Mouse (Mus musculus) lung, embryonic 15.5 days (tissue): ENCODE measurements around the gene Rhot1. TPM values are rescaled to one million over a fixed set of nuclear protein-coding genes. Genes with fewer than 3 reads are reported as not detected.
A peak's percentile ranks its signal among the peaks of the same experiment; 100 is the strongest.

Source experiments
- ATAC-seq: fragments of 200-750 bp; cut with Nextera tagmentation; 2 replicates; pipeline ENCODE4 v1.8.0; 2017; ENCODE audit warnings: moderate number of reproducible peaks, borderline replicate concordance; ENCODE audit not compliant: low FRiP score, low TSS enrichment; ENCODE audit errors: extremely low read depth
- H3K27ac ChIP-seq: fragments of 300-500 bp; sonication (generic); 2 replicates; pipeline ENCODE4 v1.5.1; 2015; ENCODE audit warnings: moderate library complexity, mild to moderate bottlenecking, inconsistent platforms
- H3K27me3 ChIP-seq: fragments of 300-500 bp; sonication (generic); 2 replicates; pipeline ENCODE4 v1.6.1; 2015; ENCODE audit warnings: inconsistent platforms
- H3K36me3 ChIP-seq: fragments of 300-500 bp; sonication (generic); 2 replicates; pipeline ENCODE4 v1.6.1; 2015; ENCODE audit warnings: inconsistent platforms
- H3K4me1 ChIP-seq: fragments of 300-500 bp; sonication (generic); 2 replicates; pipeline ENCODE4 v1.6.1; 2015; ENCODE audit warnings: inconsistent platforms
- H3K4me2 ChIP-seq: fragments of 300-500 bp; sonication (generic); 2 replicates; pipeline ENCODE4 v1.6.1; 2015; ENCODE audit warnings: inconsistent platforms, mild to moderate bottlenecking, moderate library complexity
- H3K4me3 ChIP-seq: fragments of 300-500 bp; sonication (generic); 2 replicates; pipeline ENCODE4 v1.5.1; 2015; ENCODE audit warnings: mild to moderate bottlenecking, inconsistent platforms
- H3K9ac ChIP-seq: fragments of 300-500 bp; sonication (generic); 2 replicates; pipeline ENCODE4 v1.6.1; 2015; ENCODE audit warnings: inconsistent platforms
- H3K9me3 ChIP-seq: fragments of 300-500 bp; sonication (generic); 2 replicates; pipeline ENCODE4 v1.6.1; 2016; ENCODE audit warnings: inconsistent platforms
- WGBS: fragments of 180-500 bp; shearing (Covaris S2); methylation state at CpG from one replicate; pipeline ENCODE4 v1.1.7; 2015; 5-methylcytosine and 5-hydroxymethylcytosine counted together
- polyA plus RNA-seq: library from polyadenylated mRNA; unstranded; fragments of >200 nt; fragmentation: Nextera tagmentation; extraction: Ambion mirVana; gene quantifications from 2 replicates; pipeline ENCODE4 v1.2.1, GENCODE M21; 2015

Rhot1 gene
- polyA plus RNA-seq, 1 experiment from 2014 or later = 51.6 TPM

- peaks cover 25% of the 10 kb centered on the region for H3K4me1 ChIP-seq
- H3K9me3 ChIP-seq = no peaks in the 10 kb centered on the region
- WGBS = 17% methylated on average over 9 of the region's 9 CpGs
- H3K9ac ChIP-seq = no peak overlapping the region
- no peak overlapping the region for H3K4me2 ChIP-seq
- H3K4me3 ChIP-seq = no peak overlapping the region
- peaks cover 32% of the 10 kb centered on the region for H3K27me3 ChIP-seq
- no peak for ATAC-seq
- no peak overlapping the region for H3K27ac ChIP-seq
- H3K36me3 ChIP-seq = no peaks in the 10 kb centered on the region
Measured at GRCm38 (mm10) chr11:80295066-80295465, 86.2 kb downstream of the Rhot1 start.

GRCm38 (mm10) chr11:80295785-80296184 is 87.0 kb downstream of the Rhot1 start:
- no peaks in the 10 kb centered on the region for H3K9me3 ChIP-seq
- H3K4me2 ChIP-seq = no peak overlapping the region
- H3K4me3 ChIP-seq = no peak overlapping the region
- H3K27ac ChIP-seq = no peak overlapping the region
- no peaks in the 10 kb centered on the region for H3K36me3 ChIP-seq
- peaks cover 39% of the 10 kb centered on the region for H3K27me3 ChIP-seq
- WGBS = 17% methylated on average over 14 of the region's 14 CpGs
- peaks cover 26% of the 10 kb centered on the region for H3K4me1 ChIP-seq
- ATAC-seq = no peak
- H3K9ac ChIP-seq = no peak overlapping the region

- no peak overlapping the region for H3K4me3 ChIP-seq
- no peak for ATAC-seq
- H3K27ac ChIP-seq = no peak overlapping the region
- peaks cover 61% of the 10 kb centered on the region for H3K27me3 ChIP-seq
- H3K36me3 ChIP-seq = no peaks in the 10 kb centered on the region
- no peak overlapping the region for H3K9ac ChIP-seq
- H3K9me3 ChIP-seq = no peaks in the 10 kb centered on the region
- peak overlapping the region; percentile 99 for H3K4me2 ChIP-seq
- WGBS = 6% methylated on average over 12 of the region's 12 CpGs
- peaks cover 40% of the 10 kb centered on the region for H3K4me1 ChIP-seq
Measured at GRCm38 (mm10) chr11:80299513-80300235, 90.9 kb downstream of the Rhot1 start.

- peaks cover 32% of the 10 kb centered on the region for H3K4me1 ChIP-seq
- peak within 1 kb of the TSS; percentile 42 for H3K9ac ChIP-seq
- no peak within 1 kb of the TSS for H3K27ac ChIP-seq
- WGBS = 0% methylated on average over 58 of the region's 81 CpGs
- peaks cover 52% of the 10 kb centered on the region for H3K27me3 ChIP-seq
- peak within 1 kb of the TSS; percentile 99 for H3K4me2 ChIP-seq
- no peaks in the 10 kb centered on the region for H3K9me3 ChIP-seq
- H3K36me3 ChIP-seq = no peaks in the 10 kb centered on the region
- peak within 1 kb of the TSS; percentile 57 for H3K4me3 ChIP-seq
- peak; percentile 74 for ATAC-seq
Measured at GRCm38 (mm10) chr11:80300551-80301315, 91.9 kb downstream of the Rhot1 start, which contains the start of gene Rhbdl3. TSS of gene Rhbdl3 (plus strand) at chr11:80300912.

- peak overlapping the region; percentile 99 for H3K4me2 ChIP-seq
- peaks cover 30% of the 10 kb centered on the region for H3K4me1 ChIP-seq
- no peaks in the 10 kb centered on the region for H3K9me3 ChIP-seq
- WGBS = under 1% methylated on average over 51 of the region's 53 CpGs
- no peaks in the 10 kb centered on the region for H3K36me3 ChIP-seq
- H3K4me3 ChIP-seq = peak overlapping the region; percentile 57
- no peak overlapping the region for H3K27ac ChIP-seq
- ATAC-seq = peak; percentile 50
- H3K9ac ChIP-seq = peak overlapping the region; percentile 42
- H3K27me3 ChIP-seq = peaks cover 45% of the 10 kb centered on the region
Measured at GRCm38 (mm10) chr11:80301316-80302045, 92.7 kb downstream of the Rhot1 start.

GRCm38 (mm10) chr11:80302046-80302390 is 93.2 kb downstream of the Rhot1 start:
- Histone ChIP-seq H3K36me3 (no peaks in the 10 kb centered on the region), H3K27me3 (peaks cover 44% of the 10 kb centered on the region), H3K27ac (no peak overlapping the region), H3K4me1 (peaks cover 30% of the 10 kb centered on the region), H3K4me3 (peak overlapping the region; percentile 57), H3K9me3 (no peaks in the 10 kb centered on the region), H3K9ac (0 out of 2 replicates have a peak overlapping the region, but pooled peaks have one; percentile 42), H3K4me2 (peak overlapping the region; percentile 99)
- 3% methylated on average over 9 of the region's 9 CpGs for WGBS
- no peak for ATAC-seq

- ATAC-seq = peak; percentile 67
- Histone ChIP-seq H3K4me2 (peak overlapping the region; percentile 99), H3K27me3 (peaks cover 44% of the 10 kb centered on the region), H3K27ac (no peak overlapping the region), H3K36me3 (no peaks in the 10 kb centered on the region), H3K4me1 (peaks cover 30% of the 10 kb centered on the region), H3K9me3 (no peaks in the 10 kb centered on the region), H3K9ac (no peak overlapping the region), H3K4me3 (peak overlapping the region; percentile 57)
- WGBS = 2% methylated on average over 11 of the region's 11 CpGs
Measured at GRCm38 (mm10) chr11:80302536-80302935, 93.7 kb downstream of the Rhot1 start.

GRCm38 (mm10) chr11:80303746-80304145 is 94.9 kb downstream of the Rhot1 start:
- H3K36me3 ChIP-seq = no peaks in the 10 kb centered on the region
- H3K9me3 ChIP-seq = no peaks in the 10 kb centered on the region
- peaks cover 41% of the 10 kb centered on the region for H3K27me3 ChIP-seq
- H3K4me1 ChIP-seq = peaks cover 30% of the 10 kb centered on the region
- no peak overlapping the region for H3K4me2 ChIP-seq
- no peak overlapping the region for H3K4me3 ChIP-seq
- no peak overlapping the region for H3K27ac ChIP-seq
- no peak for ATAC-seq
- no peak overlapping the region for H3K9ac ChIP-seq
- WGBS = 81% methylated on average over 3 of the region's 3 CpGs

- 71% methylated on average over 10 of the region's 10 CpGs for WGBS
- H3K4me3 ChIP-seq = no peak overlapping the region
Measured at GRCm38 (mm10) chr11:80304846-80305245, 96.0 kb downstream of the Rhot1 start.

GRCm38 (mm10) chr11:80308537-80308936 is 99.7 kb downstream of the Rhot1 start:
- ATAC-seq = no peak
- Histone ChIP-seq H3K36me3 (no peaks in the 10 kb centered on the region), H3K9me3 (no peaks in the 10 kb centered on the region), H3K4me1 (no peaks in the 10 kb centered on the region), H3K27ac (no peak overlapping the region), H3K27me3 (no peaks in the 10 kb centered on the region; the same call in 1 of the 2 replicates), H3K9ac (no peak overlapping the region), H3K4me3 (no peak overlapping the region), H3K4me2 (no peak overlapping the region)
- WGBS = 58% methylated on average over 6 of the region's 6 CpGs

More at GRCm38 (mm10) chr11:80304846-80305245, 96.0 kb downstream of the Rhot1 start:
- Histone ChIP-seq H3K4me1 (peaks cover 22% of the 10 kb centered on the region), H3K27ac (no peak overlapping the region), H3K4me2 (no peak overlapping the region), H3K9me3 (no peaks in the 10 kb centered on the region), H3K36me3 (no peaks in the 10 kb centered on the region), H3K27me3 (peaks cover 31% of the 10 kb centered on the region), H3K9ac (no peak overlapping the region)
- no peak for ATAC-seq

DNA sequence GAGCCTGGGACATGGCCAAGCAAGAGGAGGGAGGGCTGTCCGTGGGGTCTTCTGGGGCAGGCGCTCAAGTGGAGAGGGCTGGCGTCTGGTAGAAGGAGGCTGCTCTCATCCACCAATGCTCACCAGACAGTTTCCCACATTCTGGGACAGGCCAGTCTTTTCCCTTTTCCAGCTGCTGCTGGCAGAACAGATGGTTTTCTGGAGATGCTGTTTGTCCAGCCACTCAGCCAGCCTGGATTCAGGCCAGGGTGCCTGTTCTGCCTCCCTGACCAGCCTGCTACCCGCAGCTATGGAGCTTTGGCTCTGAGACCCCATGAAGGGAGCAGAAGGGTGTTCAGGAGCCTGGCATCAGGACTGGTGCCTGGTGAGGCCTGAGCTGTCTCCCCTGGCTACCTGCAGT is 102.5 kb downstream of the Rhot1 start:
- Histone ChIP-seq H3K4me1 (no peaks in the 10 kb centered on the region), H3K9me3 (no peaks in the 10 kb centered on the region), H3K9ac (no peak overlapping the region), H3K36me3 (no peaks in the 10 kb centered on the region), H3K4me3 (no peak overlapping the region), H3K27ac (no peak overlapping the region), H3K4me2 (no peak overlapping the region), H3K27me3 (no peaks in the 10 kb centered on the region)
- WGBS = 39% methylated on average over 4 of the region's 4 CpGs
- ATAC-seq = no peak
